Mouse (Mus musculus): ENCODE data around the gene Ppm1h. TPM values are rescaled to one million over a fixed set of nuclear protein-coding genes. Genes with fewer than 3 reads are reported as not detected.

The Ppm1h gene
- total and polyA plus RNA-seq, 3 experiments = 1.2 to 1.3 (median 1.3) TPM

DNA sequence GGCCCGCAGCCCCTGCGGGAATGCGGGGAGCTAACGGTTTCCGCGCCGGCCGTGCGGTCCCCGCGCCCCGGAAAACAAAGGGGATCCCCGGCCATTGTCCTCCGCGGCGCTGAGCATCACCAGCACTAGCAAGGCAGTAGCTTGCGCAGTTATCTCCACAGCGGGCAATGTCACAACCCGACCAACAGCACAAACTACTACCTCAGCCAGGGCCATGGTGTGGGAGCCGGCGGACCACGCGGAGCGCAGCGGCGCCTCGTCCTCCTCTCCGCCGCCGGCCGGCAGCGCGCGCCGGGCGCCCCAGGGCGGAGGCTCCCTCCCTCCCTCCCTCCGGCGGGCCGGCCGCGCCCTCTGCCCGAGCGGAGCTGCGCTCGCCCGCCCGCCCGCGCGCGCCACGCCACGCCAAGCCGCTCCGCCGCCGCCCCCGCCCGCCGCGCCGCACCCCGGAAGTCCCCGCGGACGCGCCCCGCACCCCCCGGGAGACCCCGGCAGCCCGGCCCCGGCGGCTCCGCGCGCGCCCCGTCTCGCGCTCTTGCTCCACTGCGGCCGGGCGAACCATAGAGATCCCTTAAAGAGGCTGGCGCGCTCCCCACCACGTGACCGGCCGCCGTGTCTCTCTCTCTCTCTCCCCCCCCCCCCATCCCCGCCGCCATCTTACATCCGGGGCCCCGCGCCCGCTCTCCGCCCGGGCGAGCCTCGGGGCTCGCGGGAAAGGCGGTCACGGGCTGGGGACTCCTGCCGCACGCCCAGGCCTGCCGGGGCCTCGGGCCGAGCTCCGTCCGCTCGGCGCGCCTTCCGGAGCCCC is 307.2 kb downstream of the Ppm1h start:
- Histone ChIP-seq H3K27ac (ENCODE audit: insufficient read depth, low read depth) (peak overlapping the region; percentile 89), H3K4me3 (replicated peaks in 1 of 3; ENCODE audit: low read depth in 2 of 3, low read length in 2 of 3, poor library complexity in 1 of 3) (peak overlapping the region; percentile 82 to 91 (median 86)), H3K79me2 (replicated peaks; ENCODE audit: control insufficient read depth, extremely low read depth, insufficient read depth, poor library complexity, severe bottlenecking) (peaks cover 18% of the 10 kb centered on the region), H3K4me2 (ENCODE audit: insufficient read depth, low read depth, poor library complexity, severe bottlenecking) (no peak overlapping the region), H3K36me3 (replicated peaks in 1 of 2; ENCODE audit: control insufficient read depth in 1 of 2, insufficient read depth in 1 of 2, low read length in 1 of 2) (peaks cover 0 to 13% of the 10 kb centered on the region in 2 experiments), H3K9me3 (replicated peaks; ENCODE audit: low read length) (no peaks in the 10 kb centered on the region), H3K4me1 (ENCODE audit: control insufficient read depth in 1 of 2, insufficient read depth in 2 of 2) (peaks cover 8 to 35% of the 10 kb centered on the region in 2 experiments; a peak in 3 of 4 replicates), H3K9ac (ENCODE audit: insufficient read depth, low read depth) (peak overlapping the region; percentile 95), H3K27me3 (replicated peaks) (no peaks in the 10 kb centered on the region)
- dilution Hi-C loops (cut with MboI; ENCODE audit: extremely low pct_ligation_motif_present, extremely low pct_unique_long_range_greater_than_20kb, low sequenced_read_pairs) (no loop called here), in situ Hi-C loops (cut with MboI; ENCODE audit: low pct_ligation_motif_present, low pct_unique_long_range_greater_than_20kb, low sequenced_read_pairs) (no loop called here)
- TF ChIP-seq ZMIZ1 (IDR thresholded peaks at IDR 0.05; ENCODE audit: low read depth, low read length) (peak; percentile 59), CHD1 (IDR thresholded peaks at IDR 0.05; ENCODE audit: low read depth, low read length) (no peak), TCF12 (IDR thresholded peaks at IDR 0.05; ENCODE audit: low read depth, low read length) (0 out of 2 replicates have a peak, but pooled peaks have one; percentile 42), SIN3A (IDR thresholded peaks at IDR 0.05; ENCODE audit: low read length) (peak; percentile 48; the same call in 1 of the 2 replicates), ZNF384 (IDR thresholded peaks at IDR 0.05; ENCODE audit: low read depth, low read length) (no peak), JUN (IDR thresholded peaks at IDR 0.05; ENCODE audit: insufficient read depth, low read depth, low read length) (no peak), MAZ (IDR thresholded peaks at IDR 0.05; ENCODE audit: low read depth, low read length) (0 out of 2 replicates have a peak, but pooled peaks have one; percentile 27), ETS1 (conservative IDR thresholded peaks at IDR 0.05; ENCODE audit: low read depth, low read length) (no peak), UBTF (IDR thresholded peaks at IDR 0.05; ENCODE audit: low read depth, low read length) (no peak; the same call in 1 of the 2 replicates), POLR2A (IDR thresholded peaks at IDR 0.05; ENCODE audit: low read depth, low read length) (peak; percentile 65), RCOR1 (conservative IDR thresholded peaks at IDR 0.05; ENCODE audit: low read depth, low read length) (no peak), MAFK (IDR thresholded peaks at IDR 0.05; ENCODE audit: insufficient replicate concordance, low read length) (no peak), CTCF (conservative IDR thresholded peaks at IDR 0.05 in 1 of 2, IDR thresholded peaks at IDR 0.05 in 1 of 2; ENCODE audit: low read depth in 2 of 2, low read length in 2 of 2) (no peak), RAD21 (IDR thresholded peaks at IDR 0.05; ENCODE audit: low read depth, low read length) (no peak), JUND (conservative IDR thresholded peaks at IDR 0.05; ENCODE audit: low read depth, low read length) (no peak), TBP (conservative IDR thresholded peaks at IDR 0.05; ENCODE audit: low read depth, low read length) (no peak), POLR2AphosphoS2 (IDR thresholded peaks at IDR 0.05; ENCODE audit: low read depth, low read length) (no peak; the same call in 1 of the 2 replicates), E2F4 (IDR thresholded peaks at IDR 0.05; ENCODE audit: insufficient replicate concordance, low read depth, low read length) (no peak), ZC3H11A (IDR thresholded peaks at IDR 0.05; ENCODE audit: low read depth, low read length) (no peak), IRF4 (IDR thresholded peaks at IDR 0.05; ENCODE audit: low read depth, low read length) (no peak), MXI1 (IDR thresholded peaks at IDR 0.05; ENCODE audit: low read depth, low read length) (no peak), USF1 (IDR thresholded peaks at IDR 0.05; ENCODE audit: low read depth, low read length) (peak; percentile 83), USF2 (conservative IDR thresholded peaks at IDR 0.05; ENCODE audit: low read depth, low read length) (no peak; the same call in 1 of the 2 replicates), MYC (IDR thresholded peaks at IDR 0.05; ENCODE audit: low read depth, low read length) (no peak), SMC3 (IDR thresholded peaks at IDR 0.05; ENCODE audit: low read depth, low read length) (no peak), NRF1 (IDR thresholded peaks at IDR 0.05; ENCODE audit: low read depth, low read length) (no peak), KAT2A (IDR thresholded peaks at IDR 0.05; ENCODE audit: insufficient replicate concordance, low read length) (no peak), NELFE (IDR thresholded peaks at IDR 0.05; ENCODE audit: low read depth, low read length) (peak; percentile 70; the same call in 1 of the 2 replicates), MAX (IDR thresholded peaks at IDR 0.05; ENCODE audit: low read length) (no peak), EP300 (IDR thresholded peaks at IDR 0.05; ENCODE audit: low read length) (no peak), PAX5 (IDR thresholded peaks at IDR 0.05; ENCODE audit: low read length) (no peak), HCFC1 (IDR thresholded peaks at IDR 0.05; ENCODE audit: low read depth, low read length) (no peak; the same call in 1 of the 2 replicates), ZKSCAN1 (IDR thresholded peaks at IDR 0.05; ENCODE audit: borderline replicate concordance, low read depth, low read length) (no peak), CHD2 (IDR thresholded peaks at IDR 0.05; ENCODE audit: low read length) (0 out of 2 replicates have a peak, but pooled peaks have one; percentile 33), MEF2A (IDR thresholded peaks at IDR 0.05; ENCODE audit: borderline replicate concordance, low read depth, low read length) (no peak), ELF1 (IDR thresholded peaks at IDR 0.05; ENCODE audit: low read depth, low read length) (peak; percentile 55), GABPA (IDR thresholded peaks at IDR 0.05; ENCODE audit: insufficient replicate concordance, low read depth, low read length) (no peak), BHLHE40 (IDR thresholded peaks at IDR 0.05; ENCODE audit: low read depth, low read length) (no peak)
- peak; percentile 54 for DNase-seq (ENCODE audit: extremely low read depth)
